Mouse (Mus musculus) midbrain, embryonic 11.5 days (tissue): Measurements from ENCODE around the gene Wdfy4. TPM values are rescaled to one million over a fixed set of nuclear protein-coding genes. Genes with fewer than 3 reads are reported as not detected.

Experiments used
- ATAC-seq: fragments of 200-750 bp; cut with Nextera tagmentation; 2 replicates; pipeline ENCODE4 v1.8.0; 2017; ENCODE audit warnings: moderate TSS enrichment, moderate library complexity; ENCODE audit not compliant: low FRiP score
- DNase-seq: peaks from one replicate; pipeline ENCODE4 v3.0.0; 2015; ENCODE audit warnings: low spot score; ENCODE audit errors: missing footprints
- H3K27ac ChIP-seq: fragments of 300-500 bp; sonication (generic); 2 replicates; pipeline ENCODE4 v1.5.1; 2014; ENCODE audit warnings: low read depth, low read length
- H3K27me3 ChIP-seq: fragments of 300-500 bp; sonication (generic); 2 replicates; pipeline ENCODE4 v1.6.1; 2014; ENCODE audit warnings: mild to moderate bottlenecking, low read length, moderate library complexity, mixed read lengths; ENCODE audit not compliant: control insufficient read depth, insufficient read depth
- H3K36me3 ChIP-seq: fragments of 300-500 bp; sonication (generic); 2 replicates; pipeline ENCODE4 v1.6.1; 2014; ENCODE audit warnings: mild to moderate bottlenecking, low read length, moderate library complexity, mixed read lengths; ENCODE audit not compliant: control insufficient read depth, insufficient read depth
- H3K4me1 ChIP-seq: fragments of 300-500 bp; sonication (generic); 2 replicates; pipeline ENCODE4 v1.6.1; 2014; ENCODE audit warnings: low read length; ENCODE audit not compliant: control insufficient read depth, insufficient read depth
- H3K4me2 ChIP-seq: fragments of 300-500 bp; sonication (generic); 2 replicates; pipeline ENCODE4 v1.6.1; 2014; ENCODE audit warnings: mild to moderate bottlenecking, moderate library complexity
- H3K4me3 ChIP-seq: fragments of 300-500 bp; sonication (generic); 2 replicates; pipeline ENCODE4 v1.5.1; 2014; ENCODE audit warnings: low read depth, low read length
- H3K9ac ChIP-seq: fragments of 300-500 bp; sonication (generic); 2 replicates; pipeline ENCODE4 v1.6.1; 2014; ENCODE audit warnings: low read length
- H3K9me3 ChIP-seq: fragments of 300-500 bp; sonication (generic); 2 replicates; pipeline ENCODE4 v1.6.1; 2016; ENCODE audit warnings: low read length; ENCODE audit not compliant: control insufficient read depth
- WGBS: fragments of 180-500 bp; shearing (Covaris S2); extraction: QIAGEN DNeasy Blood & Tissue Kit; methylation state at CpG from one replicate; pipeline ENCODE4 v1.1.7; 2014; 5-methylcytosine and 5-hydroxymethylcytosine counted together
- polyA plus RNA-seq: library from polyadenylated mRNA; unstranded; fragments of >200 nt; fragmentation: Nextera tagmentation; extraction: Ambion mirVana; gene quantifications from 2 replicates; pipeline ENCODE4 v1.2.1, GENCODE M21; 2014

Gene Wdfy4
- polyA plus RNA-seq, 1 experiment from 2014 or later: 0.38 TPM

DNA sequence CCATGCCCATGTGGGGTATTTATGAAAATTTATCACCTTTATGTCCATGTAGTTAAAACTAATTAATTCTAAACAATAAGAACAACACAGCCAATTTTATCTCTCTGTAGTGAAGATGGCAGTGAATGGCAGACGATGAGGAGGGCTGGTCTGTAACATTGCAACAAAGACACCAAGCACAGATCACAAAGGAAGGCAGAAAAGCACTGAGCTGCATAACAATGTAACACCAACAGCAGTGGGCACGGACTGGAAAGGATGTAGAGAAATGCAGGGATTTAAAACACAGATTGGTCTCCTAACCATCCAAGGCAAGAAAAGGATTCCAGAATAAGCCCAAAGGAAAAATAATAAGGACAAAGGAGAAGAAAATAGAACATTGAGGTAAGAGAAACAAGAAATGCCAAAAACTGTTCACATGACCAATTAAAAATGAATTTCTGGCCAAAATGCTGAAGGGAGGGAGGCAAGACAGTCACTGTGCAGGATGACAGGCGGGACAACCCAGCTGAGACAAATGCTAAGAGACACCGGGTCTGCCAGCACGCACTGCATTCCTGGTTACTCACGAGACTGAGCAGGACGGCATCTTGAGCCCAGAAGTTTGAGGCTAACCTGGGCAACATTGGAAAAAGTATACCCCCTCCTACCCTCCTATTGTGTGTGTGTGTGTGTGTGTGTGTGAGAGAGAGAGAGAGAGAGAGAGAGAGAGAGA is 54.1 kb downstream of the Wdfy4 start:
- no peak overlapping the region for H3K9ac ChIP-seq
- no peak overlapping the region for H3K4me2 ChIP-seq
- no peak overlapping the region for H3K4me3 ChIP-seq
- H3K4me1 ChIP-seq: no peaks in the 10 kb centered on the region
- 68% methylated on average over 7 of the region's 7 CpGs for WGBS
- no peaks in the 10 kb centered on the region for H3K27me3 ChIP-seq
- no peak overlapping the region for H3K27ac ChIP-seq
- H3K9me3 ChIP-seq: no peaks in the 10 kb centered on the region
- DNase-seq (no peak), ATAC-seq (no peak)
- no peaks in the 10 kb centered on the region for H3K36me3 ChIP-seq

GRCm38 (mm10) chr14:33116590-33116989 is 68.7 kb downstream of the Wdfy4 start:
- H3K27me3 ChIP-seq: no peaks in the 10 kb centered on the region
- ATAC-seq: no peak
- no peak overlapping the region for H3K4me2 ChIP-seq
- H3K4me3 ChIP-seq: no peak overlapping the region
- H3K4me1 ChIP-seq: no peaks in the 10 kb centered on the region
- H3K27ac ChIP-seq: no peak overlapping the region
- no peaks in the 10 kb centered on the region for H3K9me3 ChIP-seq
- no peaks in the 10 kb centered on the region for H3K36me3 ChIP-seq
- DNase-seq: no peak
- 90% methylated on average over 1 of the region's 1 CpGs for WGBS
- H3K9ac ChIP-seq: no peak overlapping the region

DNA sequence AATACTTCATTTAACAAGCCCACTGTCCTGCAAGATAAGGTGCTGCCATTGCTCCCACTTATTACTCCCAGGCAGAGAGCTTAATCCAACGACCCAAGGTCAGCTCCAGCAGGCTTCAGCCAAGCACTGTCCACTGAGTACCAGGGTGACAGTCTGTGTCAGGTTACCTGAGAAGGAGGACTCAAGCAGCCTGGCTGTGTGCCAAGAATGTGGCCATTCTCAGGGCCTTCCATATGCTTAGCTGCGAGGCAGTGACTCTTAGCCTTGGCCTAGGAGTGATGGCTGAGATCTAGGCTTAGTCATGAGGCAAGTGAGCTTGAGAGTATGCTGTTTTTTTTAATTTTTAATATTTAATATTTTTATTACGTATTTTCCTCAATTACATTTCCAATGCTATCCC is 80.5 kb downstream of the Wdfy4 start:
- no peaks in the 10 kb centered on the region for H3K9me3 ChIP-seq
- no peaks in the 10 kb centered on the region for H3K36me3 ChIP-seq
- no peak overlapping the region for H3K27ac ChIP-seq
- H3K27me3 ChIP-seq: no peaks in the 10 kb centered on the region
- no peak for DNase-seq
- ATAC-seq: no peak
- no peak overlapping the region for H3K4me2 ChIP-seq
- H3K4me1 ChIP-seq: no peaks in the 10 kb centered on the region
- H3K9ac ChIP-seq: no peak overlapping the region
- no peak overlapping the region for H3K4me3 ChIP-seq
- WGBS: 81% methylated on average over 3 of the region's 3 CpGs

GRCm38 (mm10) chr14:33101609-33102008 is 83.7 kb downstream of the Wdfy4 start:
- 63% methylated on average over 2 of the region's 2 CpGs for WGBS
- Histone ChIP-seq H3K4me1 (no peaks in the 10 kb centered on the region), H3K9ac (no peak overlapping the region), H3K27me3 (no peaks in the 10 kb centered on the region), H3K36me3 (no peaks in the 10 kb centered on the region), H3K4me2 (no peak overlapping the region), H3K4me3 (no peak overlapping the region), H3K27ac (no peak overlapping the region), H3K9me3 (no peaks in the 10 kb centered on the region)
- ATAC-seq (no peak), DNase-seq (no peak)

DNA sequence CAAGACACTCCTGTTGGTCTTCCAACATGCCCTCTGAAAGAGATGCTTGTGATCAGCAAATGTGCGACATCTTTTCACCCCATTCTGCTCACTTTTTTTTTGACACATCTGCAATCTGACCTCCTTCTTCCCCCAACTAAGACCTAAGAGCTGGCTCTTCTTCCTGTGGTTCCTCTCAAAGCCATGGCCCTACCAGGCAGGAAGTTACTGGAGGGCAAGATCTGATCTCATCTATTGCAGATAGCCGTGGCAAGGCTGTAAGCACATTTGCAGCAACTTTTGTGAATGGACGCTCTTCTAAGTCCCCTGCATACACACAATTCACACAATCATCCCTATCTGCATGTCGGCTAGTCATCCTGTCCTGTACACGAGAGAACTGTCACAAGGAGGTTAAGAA is 85.4 kb downstream of the Wdfy4 start:
- H3K36me3 ChIP-seq: no peaks in the 10 kb centered on the region
- no peak overlapping the region for H3K9ac ChIP-seq
- 82% methylated on average over 5 of the region's 5 CpGs for WGBS
- no peak overlapping the region for H3K4me2 ChIP-seq
- H3K27me3 ChIP-seq: no peaks in the 10 kb centered on the region
- no peak overlapping the region for H3K4me3 ChIP-seq
- H3K27ac ChIP-seq: no peak overlapping the region
- no peaks in the 10 kb centered on the region for H3K4me1 ChIP-seq
- no peak for ATAC-seq
- no peak for DNase-seq
- no peaks in the 10 kb centered on the region for H3K9me3 ChIP-seq

DNA sequence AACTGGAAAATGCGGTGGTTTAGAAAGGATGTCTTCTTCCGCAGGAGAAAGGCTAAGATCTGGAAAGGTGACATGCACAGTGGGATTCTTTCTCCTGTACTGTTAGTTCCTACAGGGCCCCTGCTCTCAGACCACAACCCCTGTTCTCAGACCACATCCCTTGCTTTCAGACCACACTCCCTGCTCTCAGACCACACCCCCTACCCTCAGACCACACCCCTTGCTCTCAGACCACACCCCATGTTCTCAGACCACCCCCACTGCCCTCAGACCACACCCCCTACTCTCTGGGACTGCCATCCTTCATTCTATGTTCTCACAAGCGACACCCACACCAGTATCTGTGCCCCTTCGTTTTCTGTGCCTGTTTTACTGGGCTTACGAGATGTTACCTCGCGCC is 86.2 kb downstream of the Wdfy4 start:
- 63% methylated on average over 7 of the region's 7 CpGs for WGBS
- H3K27me3 ChIP-seq: no peaks in the 10 kb centered on the region
- H3K4me1 ChIP-seq: no peaks in the 10 kb centered on the region
- DNase-seq (no peak), ATAC-seq (no peak)
- H3K9me3 ChIP-seq: no peaks in the 10 kb centered on the region
- no peak overlapping the region for H3K27ac ChIP-seq
- H3K4me2 ChIP-seq: no peak overlapping the region
- H3K9ac ChIP-seq: no peak overlapping the region
- H3K36me3 ChIP-seq: no peaks in the 10 kb centered on the region
- H3K4me3 ChIP-seq: no peak overlapping the region

- H3K4me2 ChIP-seq: no peak overlapping the region
- WGBS: 90% methylated on average over 5 of the region's 5 CpGs
- DNase-seq (no peak), ATAC-seq (no peak)
- no peak overlapping the region for H3K27ac ChIP-seq
- H3K4me3 ChIP-seq: no peak overlapping the region
- H3K9ac ChIP-seq: no peak overlapping the region
- no peaks in the 10 kb centered on the region for H3K9me3 ChIP-seq
- no peaks in the 10 kb centered on the region for H3K4me1 ChIP-seq
- H3K36me3 ChIP-seq: no peaks in the 10 kb centered on the region
- no peaks in the 10 kb centered on the region for H3K27me3 ChIP-seq
Observed at GRCm38 (mm10) chr14:33096462-33096861, 88.8 kb downstream of the Wdfy4 start.

DNA sequence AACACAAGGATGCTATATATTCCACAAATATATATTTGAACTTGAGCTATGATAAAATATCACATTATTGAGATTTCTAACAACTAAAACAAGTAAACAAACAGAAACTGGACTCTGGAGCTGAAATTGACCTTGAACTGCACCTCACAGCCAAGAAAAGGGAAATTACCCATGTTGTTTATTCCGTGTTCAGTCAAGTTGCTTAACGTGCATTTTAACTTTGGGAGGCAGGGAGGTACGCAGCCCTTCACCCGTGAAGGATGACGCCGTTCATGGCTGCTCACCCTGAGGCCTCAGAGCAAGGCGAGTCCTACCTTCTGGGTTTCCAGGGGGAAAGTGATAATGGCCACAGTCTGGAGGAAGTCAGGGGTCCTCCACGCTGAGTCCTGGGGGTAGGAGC is 102.0 kb downstream of the Wdfy4 start:
- no peaks in the 10 kb centered on the region for H3K36me3 ChIP-seq
- no peak overlapping the region for H3K4me2 ChIP-seq
- no peak for DNase-seq
- no peaks in the 10 kb centered on the region for H3K9me3 ChIP-seq
- ATAC-seq: no peak
- H3K27me3 ChIP-seq: no peaks in the 10 kb centered on the region
- WGBS: 88% methylated on average over 8 of the region's 8 CpGs
- no peak overlapping the region for H3K4me3 ChIP-seq
- H3K27ac ChIP-seq: no peak overlapping the region
- H3K9ac ChIP-seq: no peak overlapping the region
- no peaks in the 10 kb centered on the region for H3K4me1 ChIP-seq

GRCm38 (mm10) chr14:33082301-33082700 is 103.0 kb downstream of the Wdfy4 start:
- DNase-seq (no peak), ATAC-seq (no peak)
- 80% methylated on average over 1 of the region's 1 CpGs for WGBS
- no peaks in the 10 kb centered on the region for H3K9me3 ChIP-seq
- no peak overlapping the region for H3K9ac ChIP-seq
- no peaks in the 10 kb centered on the region for H3K4me1 ChIP-seq
- H3K36me3 ChIP-seq: no peaks in the 10 kb centered on the region
- no peak overlapping the region for H3K27ac ChIP-seq
- no peak overlapping the region for H3K4me2 ChIP-seq
- H3K27me3 ChIP-seq: no peaks in the 10 kb centered on the region
- H3K4me3 ChIP-seq: no peak overlapping the region
